Mouse (Mus musculus) gastrocnemius, postnatal 14 days (tissue): ENCODE data around the gene Tiparp. TPM values are rescaled to one million over a fixed set of nuclear protein-coding genes. Genes with fewer than 3 reads are reported as not detected.

Source experiments
- DNase-seq: peaks from one replicate; pipeline ENCODE4 v3.0.0; 2021; ENCODE audit warnings: mixed read lengths
- intact Hi-C: fragments of 180-260 bp; cut with DNase I; formaldehyde crosslinking; loops from one replicate; pipeline ENCODE4 v1.15.1; 2025; ENCODE audit warnings: low total_unique reads
- total RNA-seq, 2 experiments: library from RNA; stranded (reverse); gene quantifications; 2 replicates each; pipeline ENCODE4 v1.2.3; 2021

The Tiparp gene
- total RNA-seq, 2 experiments from 2014 or later, result 8.9 to 12.6 TPM

GRCm38 (mm10) chr3:65573516-65573915 lies 45.3 kb downstream of the Tiparp start:
- DNase-seq, result no peak
- intact Hi-C loops, result no loop called here

- intact Hi-C loops, result no loop called here
- DNase-seq, result no peak
Observed at GRCm38 (mm10) chr3:65577602-65578001, 49.4 kb downstream of the Tiparp start.

DNA sequence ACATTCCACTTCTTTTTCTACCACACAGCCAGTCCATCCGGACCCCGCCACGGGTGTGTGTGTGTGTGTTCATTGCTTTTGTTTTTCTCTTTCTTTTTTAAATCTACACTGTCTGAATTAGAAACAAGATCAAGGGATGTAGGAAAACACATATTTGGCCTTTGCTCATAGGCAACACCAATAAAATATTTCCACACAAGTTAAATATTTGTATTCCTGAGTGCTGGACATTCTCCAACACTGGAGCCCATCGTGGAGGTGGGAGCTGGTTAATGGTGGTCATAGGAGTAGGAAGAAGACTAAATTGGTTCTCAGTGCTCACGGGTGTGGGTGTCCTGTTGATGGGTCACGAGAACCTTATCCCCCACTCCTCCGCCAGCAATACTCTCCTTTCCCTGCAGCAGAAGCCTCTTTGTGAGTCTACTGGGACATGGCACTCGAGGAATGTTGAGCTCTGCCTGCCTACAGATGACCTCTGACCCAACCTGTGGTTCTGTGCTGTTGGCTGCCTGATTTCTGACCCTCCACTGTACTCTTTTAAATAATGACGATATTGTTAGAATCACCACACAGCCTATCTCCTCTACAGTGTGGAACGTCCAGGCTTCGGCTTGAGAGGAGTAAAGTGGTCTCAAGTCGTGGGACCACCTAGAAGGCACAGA lies 51.2 kb downstream of the Tiparp start:
- DNase-seq, result no peak
- intact Hi-C loops, result no loop called here

- intact Hi-C loops, result no loop called here
Observed at GRCm38 (mm10) chr3:65581596-65581995, 53.4 kb downstream of the Tiparp start.

GRCm38 (mm10) chr3:65584329-65584728 lies 56.1 kb downstream of the Tiparp start:
- DNase-seq, result no peak
- intact Hi-C loops, result no loop called here

More at GRCm38 (mm10) chr3:65581596-65581995, 53.4 kb downstream of the Tiparp start:
- DNase-seq, result no peak

DNA sequence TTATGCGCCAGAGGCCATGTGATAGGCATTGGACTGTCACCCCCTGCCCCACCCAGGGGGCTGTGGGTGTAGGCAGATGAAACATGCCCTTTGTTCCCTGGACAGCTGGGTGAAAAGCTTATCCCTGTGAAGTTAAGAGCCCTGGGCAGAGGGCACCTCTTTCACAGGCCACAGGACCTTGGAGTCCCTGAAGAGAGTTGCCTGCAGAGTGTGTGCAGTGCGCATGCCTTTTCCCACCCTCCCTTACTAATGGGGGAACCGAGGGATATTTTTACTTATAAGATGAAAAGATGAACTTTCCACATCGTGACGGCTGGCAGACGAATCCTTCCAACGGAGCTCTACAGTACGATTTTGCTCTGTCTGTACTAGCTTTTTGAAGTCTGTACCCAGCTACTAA lies 57.1 kb downstream of the Tiparp start:
- intact Hi-C loops, result no loop called here
- no peak for DNase-seq

DNA sequence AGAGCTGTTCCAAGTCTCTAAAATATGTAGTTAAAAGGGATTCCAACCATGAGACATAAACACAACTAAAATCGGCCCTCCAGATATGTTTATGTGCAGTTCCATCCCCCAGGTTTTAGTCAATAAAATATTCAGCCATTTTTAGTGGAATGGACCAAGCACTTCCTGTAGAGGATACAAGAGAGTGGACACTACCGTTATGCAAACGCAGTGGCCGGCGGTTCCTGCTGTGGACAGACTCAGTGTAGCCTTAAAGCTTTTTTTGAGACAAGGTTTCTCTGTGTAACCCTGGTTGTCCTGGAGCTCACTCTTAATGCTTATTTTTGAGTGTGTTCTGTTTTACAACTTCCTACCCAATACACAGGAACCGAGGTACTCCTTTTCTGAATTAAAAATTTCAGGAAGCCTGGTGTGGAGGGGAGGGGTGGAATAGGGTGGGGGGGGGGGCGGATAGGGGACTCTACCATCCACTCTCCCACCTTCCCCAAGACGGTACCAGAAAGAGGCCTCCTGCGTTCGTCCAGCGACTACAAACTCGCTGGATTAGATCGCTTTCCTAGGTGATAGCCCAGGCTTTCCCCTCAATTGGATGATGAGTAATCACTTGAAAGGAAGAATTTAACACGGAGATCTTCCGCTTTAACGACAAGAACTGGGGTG lies 57.7 kb downstream of the Tiparp start:
- DNase-seq, result no peak
- intact Hi-C loops, result no loop called here

GRCm38 (mm10) chr3:65586483-65586905 lies 58.3 kb downstream of the Tiparp start:
- no peak for DNase-seq
- intact Hi-C loops, result no loop called here

DNA sequence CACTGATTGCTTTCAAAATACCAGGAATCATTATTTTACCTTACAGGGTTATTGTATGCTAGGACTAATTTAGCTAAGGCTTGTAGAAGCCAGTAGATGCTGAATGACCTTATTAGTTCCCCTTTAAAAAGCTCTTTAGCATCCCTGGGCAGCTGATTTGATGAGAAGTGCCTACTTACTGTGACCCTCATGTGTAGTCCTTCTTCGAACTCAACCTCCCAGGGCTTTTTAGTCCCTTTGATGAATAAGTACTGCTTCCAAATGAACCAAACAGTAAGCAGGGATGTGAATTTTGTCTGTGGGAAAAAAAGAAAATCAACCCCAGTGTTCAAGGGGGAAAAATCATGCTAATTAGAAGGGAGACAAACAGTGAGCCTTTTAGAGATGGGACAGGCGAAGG lies 58.8 kb downstream of the Tiparp start:
- intact Hi-C loops, result no loop called here
- no peak for DNase-seq

GRCm38 (mm10) chr3:65588424-65588823 lies 60.2 kb downstream of the Tiparp start:
- intact Hi-C loops, result no loop called here
- no peak for DNase-seq

GRCm38 (mm10) chr3:65592850-65593249 lies 64.6 kb downstream of the Tiparp start:
- intact Hi-C loops, result no loop called here
- no peak for DNase-seq

DNA sequence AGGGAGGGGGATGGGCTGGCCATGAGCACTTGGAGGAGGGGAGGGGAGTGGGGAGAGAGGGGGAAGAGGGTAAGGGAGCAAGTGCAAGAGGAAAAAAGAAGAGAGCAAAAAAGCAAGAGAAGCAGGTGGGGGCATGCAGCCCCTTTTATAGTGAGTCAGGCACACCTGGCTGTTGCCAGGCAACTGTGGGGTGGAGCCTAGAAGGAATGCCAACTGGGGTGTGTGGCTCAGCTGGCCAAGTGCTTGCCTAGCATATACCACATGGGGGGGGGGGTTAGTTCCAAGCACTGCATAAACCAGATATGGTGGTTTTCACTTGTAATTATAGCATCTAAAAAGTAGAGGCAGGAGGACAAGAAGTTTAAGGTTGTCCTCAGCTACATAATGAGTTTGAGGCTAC lies 66.3 kb downstream of the Tiparp start:
- intact Hi-C loops, result no loop called here
- no peak for DNase-seq

GRCm38 (mm10) chr3:65595196-65595595 lies 67.0 kb downstream of the Tiparp start:
- intact Hi-C loops, result no loop called here
- DNase-seq, result no peak

DNA sequence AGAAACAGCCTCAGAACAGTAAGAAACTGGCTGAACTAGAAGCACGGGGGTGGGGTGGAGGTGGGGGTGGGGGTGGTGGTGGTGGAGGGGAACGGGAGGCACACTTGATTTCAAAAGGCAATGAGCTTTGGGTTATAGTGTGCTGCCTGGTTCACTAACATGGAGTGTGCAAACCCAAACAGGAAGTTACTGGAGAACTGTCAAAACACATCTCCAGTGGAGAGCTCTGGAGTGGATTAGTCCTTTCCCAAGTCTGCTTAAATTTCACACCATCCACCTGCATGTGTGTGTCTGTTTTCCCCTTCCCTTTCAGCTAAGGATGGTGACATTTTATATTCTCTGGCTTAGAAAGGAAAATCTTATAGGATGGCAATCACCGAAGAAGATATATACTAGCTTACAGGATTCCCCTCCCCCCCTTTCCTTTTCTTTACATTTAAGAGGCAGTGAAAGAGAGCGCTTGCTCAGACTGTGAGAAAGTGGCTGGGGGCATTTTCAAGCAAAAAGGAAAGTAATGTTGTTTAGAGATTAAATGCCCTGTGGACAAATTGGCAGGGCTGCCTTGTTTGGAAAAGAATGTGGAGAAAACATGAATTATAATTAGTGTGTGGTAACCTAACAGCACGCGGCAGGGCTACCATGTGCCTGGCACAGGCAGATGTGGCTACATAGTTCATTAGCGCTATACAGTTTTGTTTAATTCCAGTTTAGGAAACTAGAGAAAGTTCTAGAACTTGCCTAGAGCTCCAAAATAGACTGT lies 70.0 kb downstream of the Tiparp start:
- no peak for DNase-seq
- intact Hi-C loops, result no loop called here

DNA sequence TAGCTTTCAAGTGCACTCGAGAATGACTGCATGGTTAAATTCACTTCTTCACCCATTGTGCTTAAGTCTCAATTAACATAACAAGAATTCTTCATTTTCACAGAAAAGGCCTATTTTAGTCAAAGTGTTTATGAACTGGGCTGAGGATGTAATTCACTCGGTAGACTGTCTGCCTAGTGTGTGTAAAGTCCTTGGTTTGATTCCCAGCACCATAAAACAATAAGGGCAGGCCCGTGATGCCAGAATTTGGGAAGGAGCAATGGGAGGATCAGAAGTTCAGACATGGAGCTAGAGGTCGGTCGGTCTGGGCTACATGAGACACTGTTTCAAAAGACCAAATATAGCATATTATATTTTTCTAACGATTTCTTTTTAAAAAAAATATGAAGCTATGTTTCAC lies 70.9 kb downstream of the Tiparp start:
- intact Hi-C loops, result no loop called here
- DNase-seq, result no peak

DNA sequence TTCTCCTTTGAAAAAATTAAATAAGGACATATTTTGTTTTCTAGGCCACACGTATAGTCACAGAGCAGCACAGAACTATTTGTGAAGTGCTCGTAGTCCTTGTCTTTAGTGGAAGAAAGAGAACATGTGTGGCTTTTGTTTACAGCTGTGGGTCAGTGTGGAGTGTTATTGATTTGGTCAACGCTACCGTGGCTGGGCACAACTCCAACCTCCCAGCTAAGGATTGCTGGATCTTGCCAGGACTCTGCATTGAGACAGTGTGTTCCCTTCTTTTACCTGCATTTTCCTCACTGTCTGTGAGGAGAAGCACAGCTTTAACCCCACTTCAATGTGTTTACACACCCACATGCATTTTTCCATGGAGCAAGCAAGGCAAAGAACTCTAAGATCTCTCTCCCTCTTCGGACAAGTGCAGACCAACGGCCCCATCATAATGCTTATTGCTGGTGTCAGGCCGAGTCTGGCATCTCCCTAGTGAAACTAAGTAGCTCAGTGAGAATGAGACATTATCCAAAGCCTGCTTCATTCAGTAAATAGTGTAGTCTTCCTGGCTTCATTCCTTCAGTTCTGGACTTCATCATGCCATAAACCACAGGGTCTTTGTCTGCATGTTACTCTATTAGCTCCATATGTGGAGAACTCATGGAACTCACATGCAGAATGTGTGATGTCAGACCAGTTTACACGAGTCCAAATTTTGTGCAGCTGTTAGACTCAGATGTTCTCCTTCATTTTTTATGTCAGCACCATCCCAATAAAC lies 73.3 kb downstream of the Tiparp start:
- no peak for DNase-seq

GRCm38 (mm10) chr3:65603392-65604055 lies 75.3 kb downstream of the Tiparp start:
- intact Hi-C loops, result no loop called here
- DNase-seq, result no peak

More for the DNA sequence above, 73.3 kb downstream of the Tiparp start:
- intact Hi-C loops, result no loop called here
